Mouse (Mus musculus): ENCODE results near the gene Lrrtm1. TPM values are rescaled to one million over a fixed set of nuclear protein-coding genes. Genes with fewer than 3 reads are reported as not detected.

Lrrtm1 gene
- polyA plus RNA-seq, 1 experiment, result not detected

DNA sequence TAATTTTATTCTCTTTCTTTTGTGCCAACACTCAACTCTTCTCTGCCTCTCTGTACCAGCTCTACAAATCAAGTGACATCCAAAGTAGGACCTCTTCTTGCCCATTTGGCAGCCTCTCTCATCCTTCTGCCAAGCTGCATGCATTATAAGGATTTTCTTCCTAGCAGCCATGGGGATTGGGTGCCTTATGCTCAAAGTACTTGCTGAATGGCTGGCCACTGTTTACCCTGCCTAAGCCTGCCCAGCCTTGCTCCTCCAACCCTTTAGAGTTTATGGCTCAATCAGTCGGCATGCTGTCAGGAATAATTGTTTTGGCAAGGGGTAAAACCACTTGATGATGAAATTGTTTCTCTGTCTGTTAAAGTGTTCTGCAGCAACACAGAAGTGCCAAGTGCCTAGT is 2.1 kb upstream of the Lrrtm1 start:
- H3K27me3 ChIP-seq (ENCODE audit: control insufficient read depth, insufficient read depth, insufficient read length), result no peaks in the 10 kb centered on the region
- H3K36me3 ChIP-seq (ENCODE audit: control insufficient read depth, insufficient read depth), result no peaks in the 10 kb centered on the region
- TF ChIP-seq SRF (IDR thresholded peaks at IDR 0.05; ENCODE audit: control insufficient read depth, insufficient read length, low read depth), result no peak
- no peak for TF ChIP-seq E2F4 (IDR thresholded peaks at IDR 0.05; ENCODE audit: insufficient read depth)
- TF ChIP-seq REST (IDR thresholded peaks at IDR 0.05; ENCODE audit: insufficient read depth, insufficient read length), result no peak
- TF ChIP-seq MYOG (IDR thresholded peaks at IDR 0.05; ENCODE audit: control insufficient read depth in 1 of 3, insufficient read depth in 1 of 3, insufficient read length in 2 of 3, low read depth in 2 of 3), result no peak
- TF ChIP-seq POLR2AphosphoS2 (IDR thresholded peaks at IDR 0.05; ENCODE audit: insufficient read length, low read depth), result no peak
- no peak for TF ChIP-seq USF1 (IDR thresholded peaks at IDR 0.05; ENCODE audit: low read depth)
- no peak for TF ChIP-seq TCF3 (IDR thresholded peaks at IDR 0.05; ENCODE audit: insufficient read length, low read depth)
- no peak for TF ChIP-seq MYOD1 (IDR thresholded peaks at IDR 0.05; ENCODE audit: control insufficient read depth in 1 of 3, insufficient read length in 2 of 3, low read depth in 2 of 3)
- no peak for TF ChIP-seq POLR2A (IDR thresholded peaks at IDR 0.05; ENCODE audit: insufficient read length, low read depth)
- no peak for TF ChIP-seq CEBPB (IDR thresholded peaks at IDR 0.05; ENCODE audit: insufficient read depth, poor library complexity, severe bottlenecking)
- TF ChIP-seq MAX (IDR thresholded peaks at IDR 0.05; ENCODE audit: low read depth), result no peak
- no peak for TF ChIP-seq TCF12 (IDR thresholded peaks at IDR 0.05; ENCODE audit: insufficient read depth, poor library complexity, severe bottlenecking)
- H3K79me2 ChIP-seq (ENCODE audit: control insufficient read depth, insufficient read depth), result no peaks in the 10 kb centered on the region
- H3ac ChIP-seq (ENCODE audit: control insufficient read depth, insufficient read length), result no peak overlapping the region
- H3K4me3 ChIP-seq, result no peak overlapping the region
- no peak overlapping the region for H3K4me2 ChIP-seq (ENCODE audit: low read depth)

DNA sequence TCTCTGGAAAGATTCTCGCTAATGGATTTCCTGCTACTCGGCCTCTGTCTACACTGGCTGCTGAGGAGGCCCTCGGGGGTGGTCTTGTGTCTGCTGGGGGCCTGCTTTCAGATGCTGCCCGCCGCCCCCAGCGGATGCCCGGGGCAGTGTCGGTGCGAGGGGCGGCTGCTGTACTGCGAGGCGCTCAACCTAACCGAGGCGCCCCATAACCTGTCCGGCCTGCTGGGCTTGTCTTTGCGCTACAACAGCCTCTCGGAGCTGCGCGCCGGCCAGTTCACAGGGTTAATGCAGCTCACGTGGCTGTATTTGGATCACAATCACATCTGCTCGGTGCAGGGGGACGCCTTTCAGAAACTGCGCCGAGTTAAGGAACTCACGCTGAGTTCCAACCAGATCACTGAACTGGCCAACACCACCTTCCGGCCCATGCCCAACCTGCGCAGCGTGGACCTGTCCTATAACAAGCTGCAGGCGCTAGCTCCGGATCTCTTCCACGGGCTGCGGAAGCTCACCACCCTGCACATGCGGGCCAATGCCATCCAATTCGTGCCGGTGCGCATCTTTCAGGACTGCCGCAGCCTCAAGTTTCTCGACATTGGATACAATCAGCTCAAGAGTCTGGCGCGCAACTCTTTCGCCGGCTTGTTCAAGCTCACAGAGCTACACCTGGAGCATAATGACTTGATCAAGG is 1.2 kb downstream of the Lrrtm1 start:
- H3K79me2 ChIP-seq (ENCODE audit: control insufficient read depth, insufficient read depth), result no peaks in the 10 kb centered on the region
- H3K27me3 ChIP-seq (ENCODE audit: control insufficient read depth, insufficient read depth, insufficient read length), result no peaks in the 10 kb centered on the region
- H3K36me3 ChIP-seq (ENCODE audit: control insufficient read depth, insufficient read depth), result no peaks in the 10 kb centered on the region
- H3ac ChIP-seq (ENCODE audit: control insufficient read depth, insufficient read length), result no peak overlapping the region
- no peak overlapping the region for H3K4me2 ChIP-seq (ENCODE audit: low read depth)
- no peak overlapping the region for H3K4me3 ChIP-seq
- no peak for TF ChIP-seq CEBPB (IDR thresholded peaks at IDR 0.05; ENCODE audit: insufficient read depth, poor library complexity, severe bottlenecking)
- no peak for TF ChIP-seq POLR2A (IDR thresholded peaks at IDR 0.05; ENCODE audit: insufficient read length, low read depth)
- no peak for TF ChIP-seq MYOD1 (IDR thresholded peaks at IDR 0.05; ENCODE audit: control insufficient read depth in 1 of 3, insufficient read length in 2 of 3, low read depth in 2 of 3)
- TF ChIP-seq POLR2AphosphoS2 (IDR thresholded peaks at IDR 0.05; ENCODE audit: insufficient read length, low read depth), result no peak
- TF ChIP-seq SRF (IDR thresholded peaks at IDR 0.05; ENCODE audit: control insufficient read depth, insufficient read length, low read depth), result no peak
- no peak for TF ChIP-seq USF1 (IDR thresholded peaks at IDR 0.05; ENCODE audit: low read depth)
- no peak for TF ChIP-seq TCF3 (IDR thresholded peaks at IDR 0.05; ENCODE audit: insufficient read length, low read depth)
- TF ChIP-seq REST (IDR thresholded peaks at IDR 0.05; ENCODE audit: insufficient read depth, insufficient read length), result no peak
- TF ChIP-seq MYOG (IDR thresholded peaks at IDR 0.05; ENCODE audit: control insufficient read depth in 1 of 3, insufficient read depth in 1 of 3, insufficient read length in 2 of 3, low read depth in 2 of 3), result no peak
- TF ChIP-seq MAX (IDR thresholded peaks at IDR 0.05; ENCODE audit: low read depth), result no peak
- TF ChIP-seq TCF12 (IDR thresholded peaks at IDR 0.05; ENCODE audit: insufficient read depth, poor library complexity, severe bottlenecking), result no peak
- TF ChIP-seq E2F4 (IDR thresholded peaks at IDR 0.05; ENCODE audit: insufficient read depth), result no peak

- Histone ChIP-seq H3K4me2 (ENCODE audit: low read depth) (no peak overlapping the region), H3K79me2 (ENCODE audit: control insufficient read depth, insufficient read depth) (no peaks in the 10 kb centered on the region)
- no peak for TF ChIP-seq TCF12 (IDR thresholded peaks at IDR 0.05; ENCODE audit: insufficient read depth, poor library complexity, severe bottlenecking)
- TF ChIP-seq REST (IDR thresholded peaks at IDR 0.05; ENCODE audit: insufficient read depth, insufficient read length), result no peak
- TF ChIP-seq USF1 (IDR thresholded peaks at IDR 0.05; ENCODE audit: low read depth), result no peak
- TF ChIP-seq E2F4 (IDR thresholded peaks at IDR 0.05; ENCODE audit: insufficient read depth), result no peak
- TF ChIP-seq CEBPB (IDR thresholded peaks at IDR 0.05; ENCODE audit: insufficient read depth, poor library complexity, severe bottlenecking), result no peak
Measured at GRCm38 (mm10) chr6:77253480-77253879, 11.0 kb downstream of the Lrrtm1 start.

DNA sequence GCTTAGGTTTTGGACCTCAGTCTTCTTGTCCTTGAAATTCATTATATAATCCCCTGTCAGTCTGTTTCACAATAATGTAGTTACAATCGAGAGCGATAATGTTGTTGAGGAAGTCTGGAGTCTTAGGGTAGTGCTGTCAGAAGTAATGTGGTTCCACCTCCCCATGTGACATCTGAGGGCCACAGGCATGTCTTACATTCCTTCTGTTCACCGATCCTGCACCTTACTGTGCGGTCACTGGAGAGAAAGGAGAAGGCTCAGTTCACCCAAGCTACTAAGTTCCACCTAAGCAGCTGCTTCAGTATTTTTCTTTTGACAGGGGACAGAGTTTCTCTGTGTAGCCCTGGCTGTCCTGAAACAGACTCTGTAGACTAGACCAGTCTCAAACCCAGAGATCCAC is 13.9 kb downstream of the Lrrtm1 start:
- no peak overlapping the region for H3K4me3 ChIP-seq
- TF ChIP-seq CEBPB (IDR thresholded peaks at IDR 0.05; ENCODE audit: insufficient read depth, poor library complexity, severe bottlenecking) (no peak), POLR2AphosphoS2 (IDR thresholded peaks at IDR 0.05; ENCODE audit: insufficient read length, low read depth) (no peak), MAX (IDR thresholded peaks at IDR 0.05; ENCODE audit: low read depth) (no peak), TCF12 (IDR thresholded peaks at IDR 0.05; ENCODE audit: insufficient read depth, poor library complexity, severe bottlenecking) (no peak), E2F4 (IDR thresholded peaks at IDR 0.05; ENCODE audit: insufficient read depth) (no peak), MYOD1 (IDR thresholded peaks at IDR 0.05; ENCODE audit: control insufficient read depth in 1 of 3, insufficient read length in 2 of 3, low read depth in 2 of 3) (no peak), REST (IDR thresholded peaks at IDR 0.05; ENCODE audit: insufficient read depth, insufficient read length) (no peak), MYOG (IDR thresholded peaks at IDR 0.05; ENCODE audit: control insufficient read depth in 1 of 3, insufficient read depth in 1 of 3, insufficient read length in 2 of 3, low read depth in 2 of 3) (no peak), POLR2A (IDR thresholded peaks at IDR 0.05; ENCODE audit: insufficient read length, low read depth) (no peak), USF1 (IDR thresholded peaks at IDR 0.05; ENCODE audit: low read depth) (no peak), TCF3 (IDR thresholded peaks at IDR 0.05; ENCODE audit: insufficient read length, low read depth) (no peak), SRF (IDR thresholded peaks at IDR 0.05; ENCODE audit: control insufficient read depth, insufficient read length, low read depth) (no peak)
- no peaks in the 10 kb centered on the region for H3K27me3 ChIP-seq (ENCODE audit: control insufficient read depth, insufficient read depth, insufficient read length)
- no peaks in the 10 kb centered on the region for H3K79me2 ChIP-seq (ENCODE audit: control insufficient read depth, insufficient read depth)
- H3K36me3 ChIP-seq (ENCODE audit: control insufficient read depth, insufficient read depth), result no peaks in the 10 kb centered on the region
- H3K4me2 ChIP-seq (ENCODE audit: low read depth), result no peak overlapping the region
- no peak overlapping the region for H3ac ChIP-seq (ENCODE audit: control insufficient read depth, insufficient read length)

More at GRCm38 (mm10) chr6:77253480-77253879, 11.0 kb downstream of the Lrrtm1 start:
- Histone ChIP-seq H3K36me3 (ENCODE audit: control insufficient read depth, insufficient read depth) (no peaks in the 10 kb centered on the region), H3ac (ENCODE audit: control insufficient read depth, insufficient read length) (no peak overlapping the region), H3K27me3 (ENCODE audit: control insufficient read depth, insufficient read depth, insufficient read length) (no peaks in the 10 kb centered on the region), H3K4me3 (no peak overlapping the region)
